Mouse (Mus musculus) embryo, embryonic 10 days (tissue): ENCODE data around the gene Pknox1.

Source experiments
- DNase-seq: peaks from one replicate; pipeline ENCODE4 v3.0.0-alpha.2; 2015; ENCODE audit warnings: low spot score

Pknox1 gene

DNA sequence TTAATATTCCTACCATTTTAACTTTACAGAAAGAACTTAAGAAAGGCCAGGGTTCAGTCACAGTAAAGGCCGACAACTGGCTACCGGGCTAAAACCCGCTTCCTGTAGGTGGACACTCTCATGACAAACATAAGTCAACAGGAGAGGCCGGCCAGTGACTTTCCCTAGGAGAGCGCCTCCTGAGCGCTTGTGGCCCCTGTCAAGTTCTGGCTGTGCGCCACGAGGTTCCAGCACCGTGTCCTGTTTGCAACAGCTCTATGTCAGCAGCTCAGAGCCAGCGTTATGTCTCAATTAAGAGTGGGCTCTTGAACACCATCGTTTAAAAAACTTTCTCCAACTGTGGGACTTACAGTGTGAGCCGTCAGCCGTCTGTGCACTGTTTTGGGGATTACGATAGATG is 87.6 kb downstream of the Pknox1 start:
- no peak for DNase-seq

- no peak for DNase-seq
Observed at GRCm38 (mm10) chr17:31653277-31653676, 88.7 kb downstream of the Pknox1 start.

DNA sequence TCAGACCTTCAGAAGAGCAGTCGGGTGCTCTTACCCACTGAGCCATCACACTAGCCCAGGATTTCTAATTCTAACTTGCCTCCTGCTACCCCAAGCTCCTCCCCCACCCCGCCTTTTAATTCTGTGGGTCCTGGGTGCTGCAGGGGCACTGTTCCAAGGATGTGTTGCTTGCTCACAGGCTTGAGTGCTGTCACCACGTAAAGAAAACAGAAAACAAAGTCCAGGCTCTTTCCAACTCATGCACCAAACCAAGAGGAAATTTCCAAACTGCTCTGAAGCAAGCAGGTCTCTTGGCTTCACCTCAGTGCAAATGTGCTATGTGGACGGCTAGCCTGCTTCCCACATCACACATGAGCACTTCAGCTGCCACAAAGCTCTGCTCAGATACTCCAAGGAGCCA is 90.8 kb downstream of the Pknox1 start:
- no peak for DNase-seq

GRCm38 (mm10) chr17:31656682-31657081 is 92.1 kb downstream of the Pknox1 start:
- no peak for DNase-seq
